Comparison of ENCODE assay signal across 10 mouse cellular contexts in genomic region chr16:89993991-89994825, GRCm38 (mm10).
DNase-seq lines count a peak whose midpoint lies in the region; ATAC-seq lines count a peak whose summit lies in the region.
"Had no signal": no experiment of that assay in that cellular context is flagged by ENCODE, and none has a peak within 500 bp of the region (broad histone marks: within the 10 kb centered on the region; RNA-seq: fewer than 3 reads in every experiment).

No protein-coding gene starts in this region.

- H3K4me1 ChIP-seq in forebrain, embryonic 16.5 days (replicated peaks; ENCODE audit: control insufficient read depth, insufficient read depth, low read length): peaks cover 14% of the 10 kb centered on the region
- H3K4me1 ChIP-seq: midbrain, embryonic 10.5 days had no signal

- H3K9ac ChIP-seq in forebrain, embryonic 16.5 days (replicated peaks; ENCODE audit: low read depth, low read length): no peak overlapping the region

- no peak overlapping the region for H3K4me3 ChIP-seq in forebrain, embryonic 16.5 days (replicated peaks; ENCODE audit: low read length)
- H3K4me3 ChIP-seq: midbrain, embryonic 10.5 days had no signal

- WGBS in forebrain, embryonic 16.5 days: 86% methylated on average over 17 of the region's 17 CpGs

- H3K4me2 ChIP-seq in forebrain, embryonic 16.5 days (ENCODE audit: low read length): no peak overlapping the region

- H3K36me3 ChIP-seq in forebrain, embryonic 16.5 days (ENCODE audit: control insufficient read depth, insufficient read depth): no peaks in the 10 kb centered on the region

- peak; percentile 96 for ATAC-seq in cerebellum, adult (ENCODE audit: insufficient number of reproducible peaks, low FRiP score, low TSS enrichment)
- peak; percentile 88 for ATAC-seq in megakaryocyte, adult 5-6 weeks (ENCODE audit: poor library complexity, severe bottlenecking)
- no peak for ATAC-seq in forebrain, embryonic 16.5 days

- 0 out of 2 replicates have a peak, but pooled peaks cover under 1% of the 10 kb centered on the region for H3K9me3 ChIP-seq in forebrain, embryonic 16.5 days (ENCODE audit: control insufficient read depth, low read length)

- H3K27ac ChIP-seq in forebrain, embryonic 16.5 days (ENCODE audit: low read length): no peak overlapping the region
- H3K27ac ChIP-seq: midbrain, embryonic 10.5 days had no signal

- DNase-seq in cerebellum, postnatal 4 days (ENCODE audit: low spot score in 2 of 2): no peak
- peak; percentile 51 for DNase-seq in CD4-positive helper T cell, adult 2 months (ENCODE audit: low read depth, low spot score)
- peak; percentile 74 to 83 for DNase-seq in cerebellum, postnatal 14 days
- no peak for DNase-seq in right cerebral cortex, postnatal 4 days
- no peak for DNase-seq in lung, postnatal 36 days
- DNase-seq: left cerebral cortex, postnatal 4 days had no signal

- H3K27me3 ChIP-seq in forebrain, embryonic 16.5 days (replicated peaks; ENCODE audit: control insufficient read depth, insufficient read depth, low read length): no peaks in the 10 kb centered on the region

Comparison
In these comparisons a context has a peak if more than half of its experiments do, and no peak if none do; other contexts are left out.
1. DNase-seq: peak in CD4-positive helper T cell, adult 2 months (single experiment) and cerebellum, postnatal 14 days (2 of 2); none in cerebellum, postnatal 4 days (0 of 2), right cerebral cortex, postnatal 4 days (single experiment) and lung, postnatal 36 days (single experiment).